Mouse (Mus musculus) T-helper 2 cell (primary cell): ENCODE data around the gene Zfp319.

Source experiments
- in situ Hi-C: fragments of 300-600 bp; cut with MboI, MseI; formaldehyde crosslinking; loops from one replicate; pipeline ENCODE4 v1.15.1; 2025; ENCODE audit warnings: high pct_unique_total_duplicates

Zfp319 gene

DNA sequence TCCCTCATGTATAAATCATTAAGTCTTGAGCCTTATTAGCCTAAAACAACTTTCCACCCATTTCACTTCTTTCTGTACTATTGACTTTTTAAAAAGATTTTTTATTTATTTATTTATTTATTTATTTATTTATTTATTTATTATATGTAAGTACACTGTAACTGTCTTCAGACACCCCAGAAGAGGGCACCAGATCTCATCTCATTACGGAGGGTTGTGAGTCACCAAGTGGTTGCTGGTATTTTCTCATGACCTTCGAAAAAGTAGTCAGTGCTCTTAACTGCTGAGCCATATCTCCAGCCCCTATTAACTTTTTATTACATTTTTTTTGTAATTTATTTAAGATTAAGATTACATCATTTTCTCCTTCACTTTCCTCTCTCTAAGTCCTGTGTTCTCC, 17.0 kb downstream of the Zfp319 start:
- in situ Hi-C loops, result no loop called here

DNA sequence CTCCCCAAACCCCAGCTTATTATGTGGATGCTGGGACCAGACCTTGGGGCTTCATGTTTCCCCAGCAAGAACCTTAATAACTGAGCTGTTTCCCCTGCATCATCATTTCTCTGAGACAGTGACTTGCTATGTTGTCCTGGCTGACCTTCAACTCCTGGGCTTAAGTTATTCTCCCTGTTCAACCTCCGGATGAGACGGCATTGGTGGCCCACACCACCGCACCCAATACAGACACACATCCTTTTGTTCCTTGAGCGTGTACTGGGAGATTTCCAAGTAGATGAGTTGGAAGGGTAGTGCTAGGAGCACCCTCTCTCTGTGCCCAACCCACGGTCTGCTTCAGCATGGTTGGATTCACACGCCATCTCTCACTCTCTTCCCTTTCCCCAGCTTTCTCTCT, 17.9 kb downstream of the Zfp319 start:
- in situ Hi-C loops, result no loop called here

DNA sequence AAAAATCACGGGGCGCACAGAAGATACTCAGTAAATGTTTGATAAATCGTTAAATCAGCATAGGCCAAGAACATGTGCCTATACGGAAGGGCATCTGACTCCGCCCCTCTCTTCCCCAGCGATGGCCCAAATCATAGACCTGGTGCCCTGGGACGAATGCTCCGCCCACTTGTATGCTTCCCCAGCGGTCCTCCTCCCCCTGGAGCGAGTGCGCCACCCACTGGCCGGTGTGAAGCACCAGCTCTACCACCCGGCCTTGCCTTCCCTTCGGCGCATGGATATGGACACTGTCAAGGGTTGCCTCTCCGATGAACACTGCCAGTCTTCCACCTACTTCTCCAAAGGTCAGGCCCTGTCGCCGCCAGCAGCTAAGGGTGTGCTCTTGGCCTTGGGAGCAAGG, 18.9 kb downstream of the Zfp319 start:
- in situ Hi-C loops, result no loop called here

DNA sequence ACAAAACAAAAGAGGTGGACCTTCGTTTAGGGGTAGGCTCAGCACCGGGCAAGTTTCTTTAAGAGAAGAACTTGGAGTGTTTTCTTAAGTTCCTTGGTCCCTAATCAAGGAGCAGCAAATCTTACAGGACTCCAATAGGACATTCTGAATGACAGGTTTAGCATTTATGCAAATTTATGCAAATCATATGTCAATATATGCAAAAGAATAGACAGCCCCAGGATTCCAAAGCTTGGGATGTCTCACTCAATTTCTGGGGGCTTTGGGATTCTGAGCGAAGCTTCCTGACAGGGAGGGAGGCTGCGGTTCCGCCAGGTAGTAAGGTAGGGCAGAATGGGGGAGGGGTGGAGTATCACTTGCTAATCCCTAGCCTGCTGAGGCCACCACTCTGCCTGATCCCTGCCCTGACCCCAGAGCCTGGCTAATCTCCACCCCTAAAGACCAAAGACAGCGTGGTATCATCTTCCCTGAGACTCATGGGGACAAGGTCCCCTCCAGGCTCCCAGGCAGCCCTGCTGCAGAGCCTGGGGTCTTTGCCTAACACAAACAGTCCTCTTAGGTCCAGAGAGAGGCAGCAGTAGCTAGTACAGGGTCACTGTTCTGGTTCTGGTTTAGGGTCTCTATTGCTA, 21.3 kb downstream of the Zfp319 start, which contains the start of gene Tepp:
Gene Tepp (plus strand): TSS at position 225 of the 629 bp plus-strand sequence.
- in situ Hi-C loops, result no loop called here

DNA sequence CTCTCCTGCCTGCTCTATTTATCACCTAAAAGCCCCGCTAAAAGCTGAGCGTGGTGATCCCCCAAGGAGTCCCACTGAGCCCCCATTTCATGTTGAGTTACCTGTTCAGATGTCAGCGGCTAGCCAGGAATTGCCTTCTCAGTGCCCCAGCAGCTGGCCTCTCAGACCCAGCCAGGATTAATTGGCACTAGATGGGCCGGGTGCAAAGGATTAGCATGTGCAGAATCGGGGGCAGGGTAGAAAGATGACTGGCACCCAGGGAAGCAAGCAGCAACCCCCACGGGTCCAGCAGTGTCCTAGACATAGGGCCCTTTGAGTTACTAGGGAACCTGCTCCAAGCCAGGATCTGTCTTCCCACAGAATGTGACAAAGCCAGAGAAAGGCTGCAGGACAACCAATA, 25.3 kb downstream of the Zfp319 start, which contains the start of gene Cngb1:
Gene Cngb1 (minus strand): TSS at position 155 of the 400 bp plus-strand sequence.
- in situ Hi-C loops, result loop anchor here (5.0 kb wide), 1 partner anchor 49 kb away; no protein-coding TSS in a partner anchor

DNA sequence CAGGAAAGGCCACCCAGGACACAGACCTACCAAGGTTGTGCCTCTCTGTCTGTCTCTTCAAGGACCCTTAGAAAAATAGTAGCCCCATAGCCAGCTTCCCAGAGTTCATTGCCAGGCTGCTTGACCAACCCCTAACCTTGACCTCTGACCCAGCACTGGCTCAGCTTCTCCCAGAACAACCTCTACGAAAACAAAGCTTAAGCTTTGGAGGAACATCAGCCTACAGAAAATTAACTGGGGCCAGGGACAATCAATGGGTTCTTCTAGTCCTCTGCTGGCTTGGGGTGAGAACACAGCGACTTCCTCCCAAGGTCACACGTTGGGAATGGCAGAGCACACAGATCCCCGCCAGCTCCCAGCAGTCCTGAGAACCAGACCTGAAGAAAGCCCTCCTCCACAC, 26.2 kb downstream of the Zfp319 start:
- in situ Hi-C loops, result loop anchor here (5.0 kb wide), 1 partner anchor 48 kb away; no protein-coding TSS in a partner anchor

DNA sequence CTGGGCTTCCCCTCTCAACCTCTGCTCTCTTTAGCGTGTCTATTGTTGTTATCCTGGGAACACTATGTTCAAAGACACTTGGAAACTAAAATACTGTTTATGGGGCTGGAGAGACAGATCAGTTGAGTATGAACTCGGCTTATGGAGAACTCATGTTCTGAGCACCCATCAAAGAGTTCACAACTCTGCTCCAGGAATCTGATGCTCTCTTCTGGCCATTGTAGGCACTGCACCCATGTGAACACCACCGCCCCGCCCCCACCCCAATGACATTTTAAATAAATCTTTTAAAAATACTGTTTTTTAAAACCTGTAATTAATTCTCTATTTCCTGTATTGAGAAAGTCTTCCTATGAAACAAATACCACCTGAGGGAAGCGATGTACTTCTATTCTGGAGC, 29.3 kb downstream of the Zfp319 start:
- in situ Hi-C loops, result no loop called here

DNA sequence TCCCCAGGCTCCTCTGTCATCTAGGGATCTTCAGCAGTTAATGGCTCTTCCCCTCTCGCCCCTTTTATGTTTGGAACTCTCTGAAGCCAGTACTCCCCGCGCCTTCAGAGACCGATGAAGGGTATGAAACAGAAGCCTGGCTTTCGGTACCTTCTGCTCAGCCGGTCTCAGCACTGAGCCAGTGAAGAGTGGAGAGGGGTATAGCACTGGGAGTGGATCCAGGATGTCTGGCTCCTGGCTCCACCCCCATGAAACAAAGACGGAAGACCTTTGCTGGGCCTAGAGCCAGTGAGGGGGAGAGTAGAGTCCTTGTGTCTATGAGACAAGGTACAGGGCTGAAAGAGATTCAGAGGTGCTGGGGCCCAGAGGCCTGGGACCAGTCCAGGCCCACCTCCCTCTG, 37.9 kb downstream of the Zfp319 start:
- in situ Hi-C loops, result no loop called here

DNA sequence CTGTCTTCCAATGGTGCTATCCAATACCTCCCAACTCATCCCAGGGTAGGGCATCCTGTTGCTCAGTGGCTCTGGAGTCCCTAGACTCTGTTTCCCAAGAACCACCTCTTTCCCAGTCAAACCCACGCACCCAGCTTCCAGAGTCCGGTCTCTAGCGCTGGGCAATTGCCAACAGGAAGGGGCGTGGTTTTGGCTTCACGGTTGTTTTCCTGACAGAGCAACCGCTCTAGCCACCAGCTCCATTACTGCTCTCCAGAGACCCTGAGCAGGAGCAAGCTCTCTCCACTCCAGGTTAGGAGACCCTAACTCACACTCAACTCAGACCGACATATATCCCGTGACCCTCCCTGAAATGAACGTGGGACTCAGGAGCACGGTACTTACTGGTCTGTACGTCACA, 38.6 kb downstream of the Zfp319 start:
- in situ Hi-C loops, result no loop called here

DNA sequence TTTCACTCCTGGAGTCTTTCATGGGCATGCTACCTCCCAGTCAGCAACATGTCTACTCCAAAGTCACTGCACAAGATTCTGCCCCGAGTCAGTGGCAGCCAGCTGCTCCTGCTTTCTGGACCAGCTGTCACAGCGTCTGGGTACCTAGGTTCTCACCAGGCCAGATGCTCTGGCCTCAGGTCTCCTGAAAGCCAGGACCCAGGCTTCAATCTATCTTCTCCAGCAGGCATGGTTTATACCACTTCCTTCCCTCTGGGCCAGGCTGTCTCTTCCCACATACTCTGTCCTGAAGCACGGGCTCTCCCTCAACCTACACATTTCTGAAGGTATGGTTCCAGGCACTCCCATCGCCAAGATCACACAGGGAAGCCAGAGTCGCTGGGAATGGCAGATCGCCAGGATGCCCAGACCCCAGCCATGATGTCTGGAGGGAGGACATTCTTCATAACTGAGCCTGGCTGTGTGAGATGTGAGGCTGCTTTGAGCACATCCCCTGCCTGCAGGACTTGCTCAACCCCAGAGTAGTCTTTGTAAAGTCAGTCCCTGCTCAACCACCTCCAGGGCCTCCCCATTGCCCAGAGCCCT, 42.6 kb downstream of the Zfp319 start:
- in situ Hi-C loops, result no loop called here

DNA sequence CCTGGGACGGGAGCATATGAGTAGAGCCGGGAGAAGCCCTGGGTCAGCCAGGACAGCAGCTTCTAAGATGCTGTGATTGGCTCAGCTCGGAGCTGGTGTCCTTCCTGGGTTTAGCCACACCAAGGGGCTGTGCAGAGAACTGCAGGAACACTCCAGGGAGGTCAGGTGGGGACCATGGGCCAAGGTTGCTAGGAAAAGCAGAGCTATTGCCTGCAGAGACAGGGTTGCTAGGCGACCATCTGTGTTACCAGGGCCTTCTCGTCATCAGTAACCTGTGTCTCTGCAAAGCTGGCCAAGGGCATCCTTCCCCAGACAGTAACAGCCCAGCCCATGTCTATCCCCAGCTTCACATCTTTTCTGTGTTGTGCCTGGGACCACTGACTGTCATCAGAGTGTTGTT, 50.3 kb downstream of the Zfp319 start:
- in situ Hi-C loops, result no loop called here
